ENCODE assay signal across 8 mouse cellular contexts in genomic region chr19:4306190-4306577, GRCm38 (mm10). TPM values are rescaled to one million over a fixed set of nuclear protein-coding genes. Genes with fewer than 3 reads are reported as not detected.
DNase-seq lines count a peak whose midpoint lies in the region; ATAC-seq and TF ChIP-seq lines count a peak whose summit lies in the region.

TSS of gene Grk2 (minus strand) at chr19:4306222.

- H3K27ac ChIP-seq in MEL (ENCODE audit: control insufficient read depth, low read depth, low read length), result peak within 1 kb of the TSS; percentile 90

- no peaks in the 10 kb centered on the region for H3K27me3 ChIP-seq in MEL (ENCODE audit: control insufficient read depth in 1 of 2, insufficient read depth in 2 of 2, low read length in 2 of 2)

- H3K4me1 ChIP-seq in MEL (ENCODE audit: control insufficient read depth in 1 of 2, insufficient read depth in 2 of 2, low read length in 2 of 2), result peaks cover 12 to 42% of the 10 kb centered on the region in 2 experiments

- no peak for TF ChIP-seq EP300 in MEL (IDR thresholded peaks at IDR 0.05; ENCODE audit: low read depth in 1 of 2, low read length in 2 of 2)

- 0 out of 4 replicates have a peak, but pooled peaks of 1 of the 2 experiments have one; percentile 29 for ATAC-seq in hematopoietic stem cell, adult 5-6 weeks (replicated peaks in 1 of 2; ENCODE audit: insufficient read depth in 1 of 2, low FRiP score in 2 of 2, low TSS enrichment in 1 of 2, low read depth in 1 of 2, poor library complexity in 2 of 2, severe bottlenecking in 2 of 2)

- H3K79me2 ChIP-seq in MEL (ENCODE audit: control insufficient read depth, insufficient read depth, low read length, poor library complexity), result peaks cover 46% of the 10 kb centered on the region

- H3K4me3 ChIP-seq in MEL (ENCODE audit: control insufficient read depth in 1 of 2, insufficient read depth in 1 of 2, low read depth in 2 of 2, low read length in 2 of 2), result peak within 1 kb of the TSS; percentile 75 to 99

- peak within 1 kb of the TSS; percentile 93 for H3K9ac ChIP-seq in MEL (ENCODE audit: control insufficient read depth, low read depth, low read length, poor library complexity, severe bottlenecking)

- TF ChIP-seq CTCF in MEL (IDR thresholded peaks at IDR 0.05 in 2 of 3, conservative IDR thresholded peaks at IDR 0.05 in 1 of 3; ENCODE audit: control insufficient read depth in 1 of 3, insufficient read depth in 1 of 3, low read depth in 2 of 3, low read length in 3 of 3, poor library complexity in 1 of 3, severe bottlenecking in 1 of 3), result peak; percentile 51 to 98 (median 77)

- peak; percentile 54 for TF ChIP-seq RAD21 in MEL (IDR thresholded peaks at IDR 0.05; ENCODE audit: low read depth, low read length)

- peak; percentile 73 for DNase-seq in MEL (ENCODE audit: low read depth, low spot score)
- DNase-seq in cerebellum, adult 8-10 months, result peak; percentile 86
- peak; percentile 56 for DNase-seq in forelimb bud, embryonic 11.5 days (ENCODE audit: low read depth, low spot score)
- peak; percentile 62 for DNase-seq in layer of hippocampus, adult 9-11 months
- DNase-seq in lung, postnatal 10 days, result peak; percentile 82
- peak; percentile 78 for DNase-seq in ovary, postnatal 14 days (ENCODE audit: low spot score)
- DNase-seq in thymus, postnatal 14 days, result peak; percentile 90

- no peak for TF ChIP-seq POLR2A in MEL (IDR thresholded peaks at IDR 0.05; ENCODE audit: control insufficient read depth in 1 of 2, insufficient read depth in 1 of 2, low read depth in 1 of 2, low read length in 2 of 2, poor library complexity in 1 of 2)

- H3K36me3 ChIP-seq in MEL (ENCODE audit: control insufficient read depth in 1 of 2, insufficient read depth in 2 of 2, low read length in 2 of 2), result peaks cover 0 to 27% of the 10 kb centered on the region in 2 experiments; a peak in 2 of 4 replicates

- H3K9me3 ChIP-seq in MEL (replicated peaks; ENCODE audit: insufficient read depth, low read length), result no peaks in the 10 kb centered on the region

TF ChIP-seq in MEL, 35 proteins besides CTCF, POLR2A, EP300 and RAD21:
- peak; percentile 73 for TF ChIP-seq SMC3 (IDR thresholded peaks at IDR 0.05; ENCODE audit: low read depth, low read length)
- TF ChIP-seq NELFE (IDR thresholded peaks at IDR 0.05; ENCODE audit: low read depth, low read length), result no peak
- no peak for TF ChIP-seq JUND (IDR thresholded peaks at IDR 0.05; ENCODE audit: low read depth, low read length)
- TF ChIP-seq POLR2AphosphoS5 (IDR thresholded peaks at IDR 0.05; ENCODE audit: borderline replicate concordance, low read depth, low read length), result no peak
- TF ChIP-seq NRF1 (IDR thresholded peaks at IDR 0.05; ENCODE audit: insufficient read depth, low read depth, low read length, poor library complexity, severe bottlenecking), result no peak
- TF ChIP-seq ETS1 (IDR thresholded peaks at IDR 0.05; ENCODE audit: low read depth, low read length), result no peak
- TF ChIP-seq ZC3H11A (IDR thresholded peaks at IDR 0.05; ENCODE audit: low read depth, low read length), result peak; percentile 63
- no peak for TF ChIP-seq UBTF (IDR thresholded peaks at IDR 0.05; ENCODE audit: borderline replicate concordance, insufficient read depth, low read depth, low read length)
- 0 out of 2 replicates have a peak, but pooled peaks have one; percentile 12 for TF ChIP-seq HCFC1 (IDR thresholded peaks at IDR 0.05; ENCODE audit: low read depth, low read length)
- TF ChIP-seq GATA1 (IDR thresholded peaks at IDR 0.05; ENCODE audit: low read depth, low read length), result no peak
- TF ChIP-seq MEF2A (IDR thresholded peaks at IDR 0.05; ENCODE audit: extremely low read depth, insufficient replicate concordance, low read depth, low read length, poor library complexity, severe bottlenecking), result no peak
- TF ChIP-seq SIN3A (IDR thresholded peaks at IDR 0.05; ENCODE audit: low read length), result peak; percentile 33

RNA-seq across cellular contexts. Expression of gene Grk2, which starts in this region (rescaled TPM):
- 65.1 and 75.2 TPM in 2 replicates for total RNA-seq in MEL (2012; rRNA removed)
- 100 to 1,000 TPM in 1 of 2 experiments, not detected in 1; 105 TPM for polyA plus RNA-seq in MEL (2012; ENCODE audit: insufficient read depth in 1 of 2, insufficient read length in 2 of 2, low read depth in 1 of 2, low replicate concordance in 2 of 2, missing spikeins in 1 of 2)
- total RNA-seq in hematopoietic stem cell, adult 5-6 weeks (2017), result 147 and 234 TPM in 2 replicates
